Mouse (Mus musculus): Measurements from ENCODE around the gene Bicc1. TPM values are rescaled to one million over a fixed set of nuclear protein-coding genes. Genes with fewer than 3 reads are reported as not detected.

Gene Bicc1
- polyA plus RNA-seq, 1 experiment from 2014 or later = 13.7 TPM

DNA sequence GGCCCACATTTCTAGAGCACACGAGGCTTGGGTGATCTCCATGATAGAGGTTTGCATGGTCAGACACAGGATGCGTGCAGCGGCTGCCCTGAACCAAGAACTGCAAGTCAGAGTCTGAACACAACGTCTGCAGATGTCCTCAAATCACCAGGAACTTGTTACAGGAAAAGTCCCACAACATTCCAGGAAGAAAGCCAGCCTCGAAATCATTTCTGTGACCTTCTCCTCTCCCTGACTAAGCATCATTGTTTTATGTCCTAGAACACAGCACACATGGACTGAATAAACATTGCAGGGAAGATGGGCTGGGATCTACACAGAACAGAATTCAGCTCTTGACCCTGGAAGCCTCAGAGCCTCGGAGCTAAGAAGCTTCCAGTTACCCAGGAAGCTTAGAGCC, 97.3 kb downstream of the Bicc1 start:
- H3K9me3 ChIP-seq (replicated peaks) = no peaks in the 10 kb centered on the region

GRCm38 (mm10) chr10:71060269-71060668, 99.2 kb downstream of the Bicc1 start:
- no peaks in the 10 kb centered on the region for H3K27me3 ChIP-seq
- no peaks in the 10 kb centered on the region for H3K36me3 ChIP-seq
- H3K27ac ChIP-seq = no peak overlapping the region
- H3K4me1 ChIP-seq = peaks cover 6% of the 10 kb centered on the region
- no peak overlapping the region for H3K4me2 ChIP-seq (replicated peaks)
- no peak overlapping the region for H3K9ac ChIP-seq
- 76% methylated on average over 2 of the region's 2 CpGs for WGBS
- no peak for ATAC-seq (ENCODE audit: low FRiP score)
- no peaks in the 10 kb centered on the region for H3K9me3 ChIP-seq (replicated peaks)
- H3K4me3 ChIP-seq = no peak overlapping the region

More for the DNA sequence above, 97.3 kb downstream of the Bicc1 start:
- 75% methylated on average over 6 of the region's 6 CpGs for WGBS
- Histone ChIP-seq H3K4me1 (peaks cover 6% of the 10 kb centered on the region), H3K27me3 (no peaks in the 10 kb centered on the region), H3K36me3 (no peaks in the 10 kb centered on the region), H3K4me2 (replicated peaks) (no peak overlapping the region), H3K4me3 (no peak overlapping the region), H3K27ac (no peak overlapping the region), H3K9ac (no peak overlapping the region)
- ATAC-seq (ENCODE audit: low FRiP score) = no peak

DNA sequence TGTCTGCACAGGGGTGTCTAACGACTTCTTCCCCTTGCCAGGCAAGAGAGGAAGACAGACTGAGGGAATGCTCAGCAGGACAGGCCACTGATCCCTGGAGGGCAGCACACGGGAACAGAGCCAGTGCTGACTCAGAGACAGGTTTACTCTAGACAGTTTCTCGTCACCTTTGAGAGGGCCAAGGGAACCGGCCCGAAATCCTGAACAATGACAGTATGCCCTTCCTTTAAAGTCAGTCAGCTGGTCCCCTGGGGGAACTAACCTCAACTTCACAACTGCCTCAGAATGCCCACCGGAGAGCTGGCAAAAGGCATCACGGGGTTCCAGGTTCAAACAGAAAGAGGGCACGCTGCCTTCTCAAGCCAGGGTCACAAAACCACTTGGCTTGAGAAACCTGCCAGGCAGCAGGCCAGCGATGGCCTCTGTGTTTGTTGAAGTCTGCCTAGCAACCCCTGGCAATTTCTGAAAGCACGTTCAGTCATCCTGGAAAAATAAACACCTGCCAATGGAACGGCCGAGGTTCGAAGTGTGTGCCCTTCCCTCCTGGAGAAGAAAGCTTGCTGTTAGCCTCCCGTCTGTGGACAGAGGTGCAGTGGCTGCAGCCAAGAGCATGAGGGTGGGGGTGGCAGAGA, 100.8 kb downstream of the Bicc1 start:
- Histone ChIP-seq H3K27ac (no peak overlapping the region), H3K36me3 (no peaks in the 10 kb centered on the region)

GRCm38 (mm10) chr10:71058070-71058469, 101.4 kb downstream of the Bicc1 start:
- Histone ChIP-seq H3K27me3 (no peaks in the 10 kb centered on the region), H3K4me1 (peaks cover 6% of the 10 kb centered on the region), H3K4me3 (no peak overlapping the region), H3K9me3 (replicated peaks) (no peaks in the 10 kb centered on the region), H3K4me2 (replicated peaks) (no peak overlapping the region), H3K27ac (no peak overlapping the region), H3K9ac (no peak overlapping the region), H3K36me3 (no peaks in the 10 kb centered on the region)
- 83% methylated on average over 5 of the region's 5 CpGs for WGBS
- no peak for ATAC-seq (ENCODE audit: low FRiP score)

More for the DNA sequence above, 100.8 kb downstream of the Bicc1 start:
- no peaks in the 10 kb centered on the region for H3K27me3 ChIP-seq
- no peak overlapping the region for H3K9ac ChIP-seq
- H3K4me2 ChIP-seq (replicated peaks) = no peak overlapping the region
- no peak overlapping the region for H3K4me3 ChIP-seq
- peaks cover 6% of the 10 kb centered on the region for H3K4me1 ChIP-seq
- 55% methylated on average over 14 of the region's 14 CpGs for WGBS
- no peaks in the 10 kb centered on the region for H3K9me3 ChIP-seq (replicated peaks)
- ATAC-seq (ENCODE audit: low FRiP score) = no peak

- no peak overlapping the region for H3K9ac ChIP-seq
These were observed 106.8 kb downstream of the Bicc1 start for GRCm38 (mm10) chr10:71052748-71053147.

GRCm38 (mm10) chr10:71052208-71052607, 107.3 kb downstream of the Bicc1 start:
- Histone ChIP-seq H3K4me1 (no peaks in the 10 kb centered on the region), H3K4me3 (no peak overlapping the region), H3K27me3 (no peaks in the 10 kb centered on the region), H3K27ac (no peak overlapping the region), H3K9ac (no peak overlapping the region), H3K4me2 (replicated peaks) (no peak overlapping the region), H3K9me3 (replicated peaks) (no peaks in the 10 kb centered on the region), H3K36me3 (no peaks in the 10 kb centered on the region)
- ATAC-seq (ENCODE audit: low FRiP score) = no peak
- 87% methylated on average over 7 of the region's 7 CpGs for WGBS

More at GRCm38 (mm10) chr10:71052748-71053147, 106.8 kb downstream of the Bicc1 start:
- Histone ChIP-seq H3K4me2 (replicated peaks) (no peak overlapping the region), H3K4me3 (no peak overlapping the region), H3K27me3 (no peaks in the 10 kb centered on the region), H3K27ac (no peak overlapping the region), H3K4me1 (no peaks in the 10 kb centered on the region), H3K9me3 (replicated peaks) (no peaks in the 10 kb centered on the region), H3K36me3 (no peaks in the 10 kb centered on the region)
- no peak for ATAC-seq (ENCODE audit: low FRiP score)
- WGBS = 69% methylated on average over 9 of the region's 9 CpGs

DNA sequence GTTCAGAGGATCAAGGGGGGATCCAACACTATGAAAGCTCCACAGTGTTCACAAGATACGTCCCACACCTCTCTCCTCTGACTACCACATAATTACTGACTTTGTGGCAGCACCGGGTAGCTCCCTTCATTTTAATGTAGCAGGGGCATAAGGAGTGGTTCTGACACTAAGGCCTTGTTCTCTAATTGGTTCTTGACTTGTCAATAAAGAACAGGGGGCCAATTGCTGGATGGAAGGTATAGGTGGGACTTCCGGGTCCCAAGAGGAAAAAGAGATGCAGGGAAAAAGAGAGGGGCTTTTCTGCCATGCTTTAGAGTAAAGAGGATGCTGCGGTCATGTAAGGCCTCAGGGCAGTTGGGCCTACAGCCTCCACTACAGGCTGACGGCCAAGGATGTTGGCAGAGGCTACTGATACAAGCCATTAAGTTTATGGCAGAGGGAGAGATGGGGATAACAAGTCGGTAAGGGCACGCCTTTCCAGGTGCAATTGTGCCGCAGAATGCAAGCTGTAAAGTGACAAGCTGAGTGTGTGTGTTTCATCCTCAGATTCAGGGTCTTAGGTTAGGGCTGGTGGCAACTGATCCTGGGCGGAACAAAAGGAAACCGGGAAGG, 108.7 kb downstream of the Bicc1 start:
- WGBS = 87% methylated on average over 10 of the region's 10 CpGs
- Histone ChIP-seq H3K27ac (no peak overlapping the region), H3K9ac (no peak overlapping the region), H3K4me1 (no peaks in the 10 kb centered on the region), H3K9me3 (replicated peaks) (no peaks in the 10 kb centered on the region), H3K4me2 (replicated peaks) (no peak overlapping the region), H3K4me3 (no peak overlapping the region), H3K36me3 (no peaks in the 10 kb centered on the region), H3K27me3 (no peaks in the 10 kb centered on the region)
- no peak for ATAC-seq (ENCODE audit: low FRiP score)

- Histone ChIP-seq H3K4me1 (no peaks in the 10 kb centered on the region), H3K27me3 (no peaks in the 10 kb centered on the region), H3K27ac (no peak overlapping the region), H3K36me3 (no peaks in the 10 kb centered on the region), H3K4me3 (no peak overlapping the region), H3K4me2 (replicated peaks) (no peak overlapping the region), H3K9me3 (replicated peaks) (no peaks in the 10 kb centered on the region), H3K9ac (no peak overlapping the region)
- WGBS = 85% methylated on average over 17 of the region's 17 CpGs
- no peak for ATAC-seq (ENCODE audit: low FRiP score)
These were observed 110.2 kb downstream of the Bicc1 start for GRCm38 (mm10) chr10:71049294-71049693.

- no peak for ATAC-seq (ENCODE audit: low FRiP score)
These were observed 115.1 kb downstream of the Bicc1 start for GRCm38 (mm10) chr10:71044410-71044809.

DNA sequence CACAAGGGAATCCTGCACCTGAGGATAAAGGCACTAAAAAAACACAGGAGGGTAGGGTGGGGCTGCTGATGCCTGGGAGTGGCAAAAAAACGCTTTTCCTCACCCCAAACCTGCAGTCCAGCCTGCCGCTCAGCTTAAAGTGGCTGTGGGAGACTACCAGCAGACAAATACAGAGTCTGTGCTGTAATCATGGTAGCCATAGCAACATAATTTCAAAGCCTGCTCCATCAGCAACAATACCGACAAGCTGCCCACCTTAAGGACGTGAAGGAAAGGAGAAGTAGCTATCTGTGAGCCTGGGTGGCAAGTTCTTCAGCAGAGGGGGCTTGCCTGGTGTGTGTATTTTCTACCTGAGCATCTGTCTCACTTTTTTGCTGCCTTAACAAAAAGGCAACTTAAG, 117.6 kb downstream of the Bicc1 start:
- Histone ChIP-seq H3K4me1 (no peaks in the 10 kb centered on the region), H3K36me3 (no peaks in the 10 kb centered on the region), H3K9me3 (replicated peaks) (no peaks in the 10 kb centered on the region), H3K4me3 (no peak overlapping the region), H3K4me2 (replicated peaks) (no peak overlapping the region), H3K27ac (no peak overlapping the region), H3K9ac (no peak overlapping the region), H3K27me3 (no peaks in the 10 kb centered on the region)
- WGBS = 62% methylated on average over 4 of the region's 4 CpGs
- ATAC-seq (ENCODE audit: low FRiP score) = no peak

More at GRCm38 (mm10) chr10:71044410-71044809, 115.1 kb downstream of the Bicc1 start:
- Histone ChIP-seq H3K27me3 (no peaks in the 10 kb centered on the region), H3K4me2 (replicated peaks) (no peak overlapping the region), H3K9me3 (replicated peaks) (no peaks in the 10 kb centered on the region), H3K9ac (no peak overlapping the region), H3K4me1 (no peaks in the 10 kb centered on the region), H3K4me3 (no peak overlapping the region), H3K36me3 (no peaks in the 10 kb centered on the region), H3K27ac (no peak overlapping the region)
- WGBS = 74% methylated on average over 1 of the region's 1 CpGs

- Histone ChIP-seq H3K9ac (no peak overlapping the region), H3K4me3 (no peak overlapping the region), H3K27ac (no peak overlapping the region), H3K36me3 (no peaks in the 10 kb centered on the region), H3K27me3 (no peaks in the 10 kb centered on the region), H3K4me1 (no peaks in the 10 kb centered on the region), H3K9me3 (replicated peaks) (no peaks in the 10 kb centered on the region), H3K4me2 (replicated peaks) (no peak overlapping the region)
- 72% methylated on average over 7 of the region's 7 CpGs for WGBS
- no peak for ATAC-seq (ENCODE audit: low FRiP score)
These were observed 123.0 kb downstream of the Bicc1 start for GRCm38 (mm10) chr10:71036484-71036883.

DNA sequence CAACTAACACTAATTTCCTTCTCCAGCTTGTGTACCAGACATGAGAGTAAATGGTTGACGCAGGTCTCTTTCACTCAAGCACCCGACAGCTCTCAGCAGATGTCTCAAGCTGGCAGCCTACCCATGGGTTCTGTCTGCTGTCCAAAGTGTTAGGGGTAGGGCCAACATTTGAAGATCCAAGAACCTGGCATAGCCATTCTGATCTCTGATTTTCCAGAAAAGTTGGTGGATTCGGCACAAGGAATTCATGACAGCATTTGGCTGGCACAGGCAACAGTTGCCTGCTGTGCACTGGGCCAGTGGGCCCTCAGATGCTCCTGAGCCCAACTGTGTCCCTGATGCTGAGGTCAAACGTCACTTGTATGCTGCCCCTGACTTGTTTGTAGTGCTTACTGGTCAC, 130.5 kb downstream of the Bicc1 start:
- ATAC-seq (ENCODE audit: low FRiP score) = no peak
- Histone ChIP-seq H3K9me3 (replicated peaks) (no peaks in the 10 kb centered on the region), H3K4me3 (no peak overlapping the region), H3K4me2 (replicated peaks) (no peak overlapping the region), H3K36me3 (no peaks in the 10 kb centered on the region), H3K27ac (no peak overlapping the region), H3K9ac (no peak overlapping the region), H3K4me1 (no peaks in the 10 kb centered on the region), H3K27me3 (no peaks in the 10 kb centered on the region)
- WGBS = 75% methylated on average over 4 of the region's 4 CpGs

Data from hindbrain, embryonic 12.5 days (tissue).